Mouse (Mus musculus): Measurements from ENCODE around the gene Zzef1. TPM values are rescaled to one million over a fixed set of nuclear protein-coding genes. Genes with fewer than 3 reads are reported as not detected.

Zzef1 gene
- polyA plus RNA-seq, 1 experiment from 2014 or later, result 9.2 TPM

GRCm38 (mm10) chr11:72961072-72961980, 165.3 kb downstream of the Zzef1 start, which contains the start of gene Atp2a3:
Gene Atp2a3, plus strand, starts transcription at chr11:72961169.
- Histone ChIP-seq H3K36me3 (no peaks in the 10 kb centered on the region), H3K4me1 (peaks cover 25% of the 10 kb centered on the region), H3K27me3 (peaks cover 47% of the 10 kb centered on the region), H3K9ac (0 out of 2 replicates have a peak within 1 kb of the TSS, but pooled peaks have one; percentile 5), H3K9me3 (no peaks in the 10 kb centered on the region), H3K4me3 (peak within 1 kb of the TSS; percentile 38), H3K4me2 (peak within 1 kb of the TSS; percentile 72), H3K27ac (no peak within 1 kb of the TSS)
- 3% methylated on average over 65 of the region's 70 CpGs for WGBS
- no peak for ATAC-seq (ENCODE audit: insufficient number of reproducible peaks, low FRiP score, low TSS enrichment, low read depth)

DNA sequence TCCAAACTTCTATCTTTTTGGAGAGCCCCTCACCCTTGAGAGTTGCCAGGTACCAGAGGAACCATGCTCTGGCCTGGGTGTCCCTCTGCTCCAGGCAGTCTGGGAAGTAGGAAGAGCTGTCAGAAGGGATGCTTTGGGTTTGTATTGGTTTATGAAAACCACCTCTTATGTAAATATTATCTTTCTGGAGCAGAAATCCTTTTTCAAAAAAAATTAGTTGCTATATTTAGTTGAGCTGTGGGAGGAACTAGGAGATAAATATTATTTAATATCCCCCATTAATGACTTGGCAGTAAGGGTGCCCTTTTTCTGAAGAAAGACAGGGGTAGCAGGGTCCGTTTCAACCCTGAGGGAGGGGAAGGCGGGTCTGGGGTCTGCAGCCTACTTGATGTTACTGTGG, 166.4 kb downstream of the Zzef1 start:
- Histone ChIP-seq H3K4me3 (no peak overlapping the region), H3K36me3 (no peaks in the 10 kb centered on the region), H3K4me2 (no peak overlapping the region), H3K27ac (no peak overlapping the region), H3K9me3 (no peaks in the 10 kb centered on the region), H3K4me1 (peaks cover 25% of the 10 kb centered on the region), H3K27me3 (peaks cover 47% of the 10 kb centered on the region), H3K9ac (no peak overlapping the region)
- 78% methylated on average over 2 of the region's 2 CpGs for WGBS
- ATAC-seq (ENCODE audit: insufficient number of reproducible peaks, low FRiP score, low TSS enrichment, low read depth), result no peak

DNA sequence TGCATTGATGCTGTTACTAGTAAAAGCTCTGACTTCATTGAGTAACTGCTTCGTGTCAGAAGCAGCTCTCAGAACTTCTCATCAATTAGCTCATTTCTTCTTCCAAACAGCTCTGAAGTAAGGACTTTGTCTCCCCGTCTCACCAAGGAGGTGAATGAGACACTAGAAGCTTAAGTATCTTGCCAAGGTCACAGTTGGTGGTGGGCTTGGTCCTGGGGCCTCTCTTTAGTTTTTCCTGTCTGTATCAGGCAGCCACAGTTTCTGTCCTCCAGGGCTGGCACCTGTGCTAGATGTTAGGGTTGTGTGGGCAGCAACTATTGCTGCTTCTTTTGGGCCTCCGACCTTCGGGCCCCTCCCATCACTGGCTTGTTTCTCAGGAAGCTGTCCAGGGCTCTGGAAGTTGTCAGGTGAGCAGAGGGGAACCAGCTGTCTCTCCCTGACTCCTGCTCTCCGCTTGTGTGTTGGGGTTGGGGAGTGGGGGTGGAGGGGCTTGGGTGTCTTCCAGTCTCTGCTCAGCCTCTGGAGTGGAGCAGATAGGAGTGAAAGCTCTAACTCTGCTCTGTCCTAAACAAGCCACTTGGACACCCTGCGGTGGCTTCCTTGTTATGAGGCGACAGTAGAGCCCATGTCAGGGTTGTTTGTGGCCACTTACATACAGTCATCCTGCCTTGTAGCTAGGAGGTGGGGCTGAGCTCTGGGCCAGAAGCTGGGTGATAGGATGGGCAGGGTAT, 167.2 kb downstream of the Zzef1 start:
- WGBS, result 45% methylated on average over 7 of the region's 7 CpGs
- Histone ChIP-seq H3K9ac (no peak overlapping the region), H3K4me2 (no peak overlapping the region), H3K4me3 (no peak overlapping the region), H3K4me1 (peaks cover 25% of the 10 kb centered on the region), H3K9me3 (no peaks in the 10 kb centered on the region), H3K36me3 (no peaks in the 10 kb centered on the region), H3K27ac (no peak overlapping the region), H3K27me3 (peaks cover 47% of the 10 kb centered on the region)
- no peak for ATAC-seq (ENCODE audit: insufficient number of reproducible peaks, low FRiP score, low TSS enrichment, low read depth)

- ATAC-seq (ENCODE audit: insufficient number of reproducible peaks, low FRiP score, low TSS enrichment, low read depth), result no peak
- Histone ChIP-seq H3K9me3 (no peaks in the 10 kb centered on the region), H3K4me2 (no peak overlapping the region), H3K27me3 (peaks cover 47% of the 10 kb centered on the region), H3K27ac (no peak overlapping the region), H3K36me3 (no peaks in the 10 kb centered on the region), H3K4me1 (peaks cover 25% of the 10 kb centered on the region), H3K9ac (no peak overlapping the region), H3K4me3 (no peak overlapping the region)
- WGBS, result 52% methylated on average over 3 of the region's 3 CpGs
Observed at GRCm38 (mm10) chr11:72963789-72964294, 167.8 kb downstream of the Zzef1 start.

DNA sequence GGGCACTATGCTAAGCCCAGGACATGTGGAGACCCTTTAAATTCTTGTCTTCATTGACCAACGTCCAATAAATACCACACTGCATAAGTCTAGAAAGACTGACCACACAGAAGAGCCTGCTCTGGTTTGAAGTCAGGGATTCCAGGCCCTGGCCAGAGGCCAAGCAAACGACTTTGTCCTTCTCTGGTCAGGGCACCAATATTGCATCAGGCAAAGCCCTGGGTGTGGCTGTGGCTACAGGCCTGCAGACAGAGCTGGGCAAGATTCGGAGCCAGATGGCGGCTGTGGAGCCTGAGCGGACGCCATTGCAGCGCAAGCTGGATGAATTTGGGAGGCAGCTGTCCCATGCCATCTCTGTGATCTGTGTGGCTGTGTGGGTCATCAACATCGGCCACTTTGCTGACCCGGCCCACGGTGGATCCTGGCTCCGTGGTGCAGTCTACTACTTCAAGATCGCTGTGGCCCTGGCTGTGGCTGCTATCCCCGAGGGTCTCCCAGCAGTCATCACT, 179.0 kb downstream of the Zzef1 start:
- H3K27ac ChIP-seq, result no peak overlapping the region
- no peak for ATAC-seq (ENCODE audit: insufficient number of reproducible peaks, low FRiP score, low TSS enrichment, low read depth)
- H3K4me2 ChIP-seq, result no peak overlapping the region
- peaks cover 7% of the 10 kb centered on the region; the same call in 1 of the 2 replicates for H3K27me3 ChIP-seq
- WGBS, result 85% methylated on average over 13 of the region's 13 CpGs
- H3K4me1 ChIP-seq, result no peaks in the 10 kb centered on the region
- no peak overlapping the region for H3K4me3 ChIP-seq
- H3K9me3 ChIP-seq, result no peaks in the 10 kb centered on the region
- no peaks in the 10 kb centered on the region for H3K36me3 ChIP-seq
- H3K9ac ChIP-seq, result no peak overlapping the region

Small RNAs within 50 kb of the gene (microRNA-seq; reads per million reads assigned to microRNA genes)
- gene Gm44467, result not detected

Other genes with a start within 250 kb of the Zzef1 start
- gene Spns3, start 245.7 kb upstream of the Zzef1 start, polyA plus RNA-seq (2015; fragmentation: Nextera tagmentation; extraction: Ambion mirVana), result 0.88 and 0.97 TPM in 2 replicates
- 63.3 and 65.7 TPM in 2 replicates for gene Ube2g1, start 188.9 kb upstream of the Zzef1 start, polyA plus RNA-seq (2015; fragmentation: Nextera tagmentation; extraction: Ambion mirVana)
- gene Ankfy1, start 106.2 kb upstream of the Zzef1 start, polyA plus RNA-seq (2015; fragmentation: Nextera tagmentation; extraction: Ambion mirVana), result 20.8 and 21.5 TPM in 2 replicates
- 7.6 and 8.2 TPM in 2 replicates for gene Cyb5d2, start 84 bp upstream of the Zzef1 start, polyA plus RNA-seq (2015; fragmentation: Nextera tagmentation; extraction: Ambion mirVana)
- 2.5 and 2.6 TPM in 2 replicates for gene Atp2a3, start 164.9 kb downstream of the Zzef1 start, polyA plus RNA-seq (2015; fragmentation: Nextera tagmentation; extraction: Ambion mirVana)
- gene P2rx1, start 202.9 kb downstream of the Zzef1 start, polyA plus RNA-seq (2015; fragmentation: Nextera tagmentation; extraction: Ambion mirVana), result 3.5 and 4.2 TPM in 2 replicates
- gene Camkk1, start 222.8 kb downstream of the Zzef1 start, polyA plus RNA-seq (2015; fragmentation: Nextera tagmentation; extraction: Ambion mirVana), result 12.0 and 13.2 TPM in 2 replicates